Mouse (Mus musculus) adrenal gland, postnatal 14 days (tissue): ENCODE data around the gene Itpr1. TPM values are rescaled to one million over a fixed set of nuclear protein-coding genes. Genes with fewer than 3 reads are reported as not detected.
A peak's percentile ranks its signal among the peaks of the same experiment; 100 is the strongest.

Source experiments
- DNase-seq: peaks from one replicate; pipeline ENCODE4 v3.0.0; 2021; ENCODE audit warnings: mixed read lengths
- total RNA-seq: library from RNA; stranded (reverse); gene quantifications from 2 replicates; pipeline ENCODE4 v1.2.3, GENCODE M21; 2021

Gene Itpr1
- total RNA-seq, 1 experiment from 2014 or later, result 121 TPM

DNA sequence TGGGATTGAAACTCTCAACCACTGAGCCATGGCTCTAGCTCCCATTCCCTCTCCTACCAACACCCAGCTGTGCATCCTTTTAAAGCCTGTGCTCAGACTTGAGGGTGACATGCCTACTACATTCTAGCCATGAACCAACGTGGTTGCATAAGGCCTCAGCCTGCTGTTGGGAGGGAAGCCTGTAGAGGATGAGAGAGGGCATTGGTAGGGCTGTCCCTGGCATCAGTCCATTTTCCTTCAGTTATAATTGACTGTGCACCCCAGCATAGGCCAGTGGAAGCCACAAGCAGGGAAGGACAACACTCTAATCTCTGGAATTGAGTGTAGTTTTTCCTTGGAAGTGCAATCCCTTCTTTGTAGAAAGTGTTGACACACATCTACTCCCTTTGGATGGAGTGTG is 233.9 kb downstream of the Itpr1 start:
- no peak for DNase-seq

DNA sequence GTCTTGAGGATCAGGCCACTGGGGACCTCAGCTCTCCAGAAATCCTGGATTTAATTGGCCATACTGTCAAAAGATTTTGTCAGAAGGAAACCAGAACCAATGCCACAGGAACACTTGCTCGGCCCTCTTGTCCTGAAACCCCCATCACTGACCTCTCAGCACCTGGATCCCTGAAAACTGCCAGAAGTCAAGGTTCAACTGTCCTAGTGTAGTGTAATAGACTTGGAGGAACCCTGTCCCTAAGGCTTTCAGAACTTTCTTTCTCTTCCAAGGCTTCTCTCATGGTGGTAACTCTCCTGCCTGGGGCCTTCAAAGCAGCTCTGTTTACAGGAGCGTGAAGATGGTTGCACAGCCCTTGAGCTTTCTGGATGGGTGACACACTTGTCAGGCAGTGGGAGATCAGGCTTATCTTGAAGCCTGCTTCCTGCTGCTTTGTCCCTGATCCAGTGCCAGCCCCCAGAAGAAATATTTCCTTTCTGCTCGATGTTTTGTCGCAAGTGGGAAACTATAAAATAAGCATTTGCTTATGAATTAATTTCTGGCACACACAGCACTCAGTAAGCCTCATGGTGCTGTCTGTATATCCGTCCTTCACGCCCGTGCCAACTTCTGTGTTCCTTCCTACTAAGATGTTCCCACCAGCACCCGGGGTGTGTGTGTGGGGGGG is 234.4 kb downstream of the Itpr1 start:
- DNase-seq, result peak; percentile 68

- DNase-seq, result peak; percentile 70
These were observed 235.3 kb downstream of the Itpr1 start for GRCm38 (mm10) chr6:108448016-108448735.

DNA sequence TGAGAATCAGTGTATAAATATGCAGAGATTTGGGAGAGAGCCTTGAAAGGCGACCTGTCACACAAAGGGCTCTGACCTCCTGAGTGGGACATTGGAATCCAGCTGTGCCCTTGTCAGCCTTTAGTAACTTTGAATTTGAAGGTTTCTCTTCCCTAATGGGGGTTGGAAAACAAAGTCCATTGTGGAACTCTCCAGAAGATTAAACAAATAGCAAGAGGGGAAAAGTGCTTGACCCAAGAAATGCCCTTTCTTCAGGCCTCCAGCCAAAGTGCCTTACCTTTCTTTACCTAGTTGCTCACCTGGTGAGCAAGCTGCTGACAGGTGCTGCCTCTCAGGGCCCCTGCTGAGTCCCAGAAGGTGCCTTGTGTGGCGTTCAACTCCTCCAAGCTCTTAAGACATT is 236.0 kb downstream of the Itpr1 start:
- DNase-seq, result no peak

- peak; percentile 3 for DNase-seq
These were observed 238.6 kb downstream of the Itpr1 start for GRCm38 (mm10) chr6:108451536-108451935.

DNA sequence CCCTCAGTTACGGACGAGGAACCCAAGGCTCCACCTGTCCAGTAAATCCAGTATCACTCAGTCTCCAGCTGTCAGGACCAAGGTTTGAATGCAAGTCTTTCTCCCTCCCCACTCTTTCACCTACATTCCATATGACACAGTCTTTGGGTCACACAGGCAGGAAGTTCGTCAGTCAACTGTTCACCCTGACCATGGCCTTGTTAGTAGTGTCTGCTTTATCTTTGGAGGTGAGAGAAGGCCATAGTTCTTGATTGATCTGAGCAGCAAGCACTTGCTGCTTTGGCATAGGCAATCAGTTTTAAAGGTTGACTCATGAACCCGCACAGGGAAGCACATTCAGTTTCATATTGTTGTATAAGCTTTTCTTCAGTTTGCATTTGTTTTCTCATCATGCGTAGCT is 240.7 kb downstream of the Itpr1 start:
- no peak for DNase-seq

GRCm38 (mm10) chr6:108454061-108454891 is 241.4 kb downstream of the Itpr1 start:
- no peak for DNase-seq

DNA sequence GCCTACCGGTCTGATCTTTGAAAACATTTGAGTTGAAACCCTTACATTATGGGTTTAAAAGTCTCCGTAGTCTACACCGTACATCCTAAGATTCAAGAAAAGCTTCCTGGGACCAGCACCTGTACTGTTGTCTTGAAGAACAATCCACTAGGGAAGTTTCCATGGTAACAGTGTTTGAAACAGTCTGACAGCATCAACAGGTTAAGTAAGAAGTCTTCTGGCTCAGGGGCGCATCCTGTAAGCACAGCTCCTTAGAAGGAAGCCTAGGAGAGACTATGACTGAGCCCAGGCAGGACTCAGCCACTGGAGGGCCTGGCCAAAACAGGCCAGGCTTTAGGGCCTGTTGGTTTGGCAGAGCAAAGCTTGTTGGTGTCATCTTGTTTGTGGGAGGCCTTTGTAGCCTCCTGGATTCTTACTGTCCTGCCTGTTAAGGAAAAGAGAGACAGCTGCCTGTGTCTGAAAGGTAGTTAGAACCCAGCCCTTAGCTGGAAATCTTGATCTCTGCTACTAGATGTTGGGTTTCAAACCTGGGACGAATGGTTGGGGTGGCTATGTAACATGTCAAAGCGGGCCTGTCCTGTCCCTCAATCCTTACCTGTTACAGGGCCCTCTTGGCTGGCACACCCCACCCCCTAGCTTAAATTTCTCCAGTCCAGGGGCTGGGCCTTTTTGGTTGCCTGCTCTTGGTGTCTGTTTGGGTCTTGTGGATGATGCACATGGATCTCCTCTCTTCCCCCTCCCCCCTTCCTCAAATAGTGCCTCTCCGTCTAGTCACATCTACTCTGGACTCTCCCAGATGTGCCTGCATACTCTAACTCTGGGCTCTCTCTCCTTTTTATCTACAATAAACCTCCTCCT is 242.3 kb downstream of the Itpr1 start:
- no peak for DNase-seq

- DNase-seq, result peak; percentile 39
These were observed 243.6 kb downstream of the Itpr1 start for GRCm38 (mm10) chr6:108456231-108457062.

- no peak for DNase-seq
These were observed 244.1 kb downstream of the Itpr1 start for GRCm38 (mm10) chr6:108457063-108457405.

GRCm38 (mm10) chr6:108457516-108458181 is 244.8 kb downstream of the Itpr1 start:
- peak; percentile 16 for DNase-seq

DNA sequence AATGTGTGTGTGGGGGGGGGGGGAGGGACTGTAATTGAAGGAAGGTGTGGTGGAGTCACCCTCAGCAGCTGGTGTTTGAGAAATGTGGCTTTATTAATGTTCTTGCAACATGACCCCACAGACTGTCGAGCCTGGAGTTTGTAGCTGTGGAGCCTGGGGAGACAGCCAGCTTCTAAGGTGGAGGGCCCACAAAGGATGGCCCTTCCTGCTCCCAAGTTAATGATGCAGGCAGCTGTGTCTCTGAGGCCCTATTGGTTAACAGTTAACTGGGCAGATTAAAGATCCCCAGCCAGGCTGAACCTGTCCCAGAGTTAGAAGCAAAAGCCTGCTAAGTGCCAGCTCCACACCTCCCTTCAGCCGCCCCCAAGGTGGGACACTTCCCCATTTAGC is 245.3 kb downstream of the Itpr1 start:
- peak; percentile 4 for DNase-seq

DNA sequence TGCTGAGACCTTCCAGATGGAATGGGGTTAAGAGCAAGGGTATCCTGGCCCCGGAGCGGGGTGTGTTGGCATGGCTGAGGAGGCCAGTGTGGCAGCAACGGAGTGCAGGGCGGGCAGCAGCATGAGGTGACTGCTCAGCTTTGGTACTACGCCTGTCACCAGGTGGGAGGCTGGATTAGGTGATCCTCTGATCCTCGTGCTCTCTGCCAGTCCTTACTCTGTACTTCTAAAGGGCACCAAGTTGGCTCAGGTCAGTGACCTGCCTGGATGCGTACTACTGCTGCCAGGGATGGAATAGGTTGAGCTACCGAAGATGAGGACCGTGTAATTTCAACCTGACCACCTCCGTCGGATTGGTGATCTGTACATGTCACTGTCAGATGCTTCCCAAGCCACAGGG is 245.9 kb downstream of the Itpr1 start:
- peak; percentile 3 for DNase-seq

GRCm38 (mm10) chr6:108464308-108464979 is 251.5 kb downstream of the Itpr1 start:
- peak; percentile 73 for DNase-seq

DNA sequence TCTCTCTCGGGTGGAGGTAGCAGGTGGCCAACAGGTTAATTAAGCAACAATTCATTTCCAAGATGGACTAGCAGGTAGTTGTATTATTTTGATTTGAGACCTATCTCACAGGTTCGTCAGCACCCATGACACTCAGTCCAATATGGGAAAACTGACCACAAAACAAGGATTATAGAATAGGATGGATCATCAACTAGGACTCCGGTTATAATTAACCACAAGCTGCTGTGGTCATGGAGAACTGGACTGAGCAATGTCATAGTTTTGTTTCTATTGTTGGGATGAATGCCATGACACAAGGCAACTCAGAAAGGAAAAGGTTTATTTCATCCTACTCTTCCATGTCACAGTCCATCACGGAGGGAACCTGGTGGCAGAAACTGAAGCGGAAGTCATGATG is 252.3 kb downstream of the Itpr1 start:
- no peak for DNase-seq

DNA sequence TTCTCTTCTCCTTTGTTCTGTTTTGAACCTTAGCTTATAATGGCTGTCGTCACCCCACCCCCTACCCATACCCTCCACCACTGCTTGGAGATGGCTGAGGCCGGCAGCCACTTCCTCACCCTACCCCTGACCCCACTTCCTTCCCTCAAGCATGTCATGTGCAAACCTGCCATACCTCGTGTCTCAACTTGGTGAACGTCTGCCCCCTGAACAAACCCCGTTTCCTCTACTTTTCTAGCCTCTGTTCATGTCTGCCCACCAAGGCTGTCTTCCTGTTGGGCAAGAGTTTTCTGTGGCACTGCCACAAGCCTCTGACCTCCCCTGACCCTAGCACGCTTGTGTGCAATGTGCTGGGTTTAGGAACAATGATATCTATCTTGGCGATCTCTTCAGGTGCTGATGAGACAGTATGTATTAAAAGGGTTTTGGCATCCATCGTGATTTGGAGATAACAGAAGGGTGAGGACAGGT is 253.2 kb downstream of the Itpr1 start:
- DNase-seq, result peak; percentile 41

DNA sequence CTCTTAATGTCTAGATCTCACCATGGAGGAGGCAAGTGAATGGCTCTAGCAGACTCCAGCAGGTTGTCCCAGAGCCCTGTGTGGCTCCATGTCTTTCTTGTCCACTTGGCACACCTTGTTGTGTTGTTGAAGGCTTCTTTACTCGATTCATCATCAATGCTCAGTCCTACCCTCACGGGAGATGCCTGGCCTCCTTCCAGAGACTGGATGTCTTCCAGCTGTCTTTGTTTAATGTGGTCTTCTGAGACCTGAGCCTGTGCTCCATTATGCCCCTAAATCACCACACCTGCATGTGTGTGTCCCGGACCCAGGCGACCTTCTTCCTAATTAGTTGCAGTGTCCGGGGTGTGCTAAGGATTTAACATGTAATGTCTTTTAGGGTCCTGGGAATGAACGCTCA is 254.7 kb downstream of the Itpr1 start:
- DNase-seq, result peak; percentile 27

- DNase-seq, result no peak
These were observed 255.4 kb downstream of the Itpr1 start for GRCm38 (mm10) chr6:108468226-108468825.

GRCm38 (mm10) chr6:108471878-108472277 is 259.0 kb downstream of the Itpr1 start:
- DNase-seq, result no peak

DNA sequence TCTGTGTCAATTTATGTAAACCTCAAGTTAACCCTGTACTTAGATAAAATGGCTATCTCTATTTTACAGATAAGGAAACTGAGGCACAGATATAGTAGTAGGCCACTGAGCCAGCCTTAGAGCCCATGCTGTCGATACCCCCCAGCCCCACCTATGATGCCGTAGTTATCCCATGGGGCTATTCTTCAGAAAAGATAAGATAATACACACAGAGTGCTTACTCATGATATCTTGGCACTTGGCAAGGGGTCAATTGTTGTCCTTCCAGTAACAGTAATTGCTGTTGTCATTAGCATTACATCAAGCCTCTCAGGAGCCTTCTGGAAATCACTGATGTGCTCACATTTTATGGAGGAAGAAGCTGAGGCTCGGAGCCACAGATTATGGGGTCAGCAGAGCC is 259.9 kb downstream of the Itpr1 start:
- peak; percentile 44 for DNase-seq
